Mouse (Mus musculus) ES-E14 (cell line): ENCODE results near the gene Foxn3. TPM values are rescaled to one million over a fixed set of nuclear protein-coding genes. Genes with fewer than 3 reads are reported as not detected.

ENCODE experiments used
- DNase-seq: peaks from one replicate; pipeline ENCODE4 v3.0.0-alpha.2; 2013; ENCODE audit warnings: low read depth, low spot score
- H3K27ac ChIP-seq: 2 replicates; pipeline ENCODE4 v1.5.1; 2012; ENCODE audit warnings: low read depth, mild to moderate bottlenecking, low read length, moderate library complexity, mixed read lengths; ENCODE audit not compliant: poor library complexity, insufficient read depth, severe bottlenecking
- H3K36me3 ChIP-seq: 2 replicates; pipeline ENCODE4 v1.6.1; 2012; ENCODE audit warnings: mild to moderate bottlenecking, low read length, moderate library complexity, mixed read lengths; ENCODE audit not compliant: control insufficient read depth, poor library complexity, insufficient read depth, severe bottlenecking
- H3K4me1 ChIP-seq, 2 experiments: fragments of 150-350 bp in 1 of 2; sonication (generic) in 1 of 2; 2 replicates each; pipeline ENCODE4 v1.6.1; 2012; ENCODE audit warnings: low read length in 2 of 2, mild to moderate bottlenecking in 1 of 2, mixed read lengths in 1 of 2; ENCODE audit not compliant: control insufficient read depth in 2 of 2, insufficient read depth in 2 of 2, poor library complexity in 1 of 2
- H3K4me3 ChIP-seq, 2 experiments: fragments of 150-350 bp in 1 of 2; sonication (generic) in 1 of 2; 2 replicates each; pipeline ENCODE4 v1.5.1; 2012; ENCODE audit warnings: low read length in 2 of 2, low read depth in 1 of 2, mild to moderate bottlenecking in 1 of 2, mixed read lengths in 1 of 2; ENCODE audit not compliant: insufficient read depth in 1 of 2, poor library complexity in 1 of 2, severe bottlenecking in 1 of 2
- H3K9ac ChIP-seq: 2 replicates; pipeline ENCODE4 v1.6.1; 2012; ENCODE audit warnings: low read depth, mild to moderate bottlenecking, low read length, mixed read lengths; ENCODE audit not compliant: poor library complexity, insufficient read depth, severe bottlenecking
- H3K9me3 ChIP-seq: fragments of 150-350 bp; sonication (generic); 2 replicates; pipeline ENCODE4 v1.6.1; 2012; ENCODE audit warnings: low read depth, mild to moderate bottlenecking, low read length; ENCODE audit not compliant: control insufficient read depth, insufficient read depth
- CHD2 ChIP-seq: IDR thresholded peaks from 2 replicates; pipeline ENCODE4 v1.6.1; 2014; ENCODE audit warnings: mild to moderate bottlenecking, low read depth, low read length, inconsistent platforms
- HCFC1 ChIP-seq: IDR thresholded peaks from 2 replicates; pipeline ENCODE4 v1.6.1; 2012; ENCODE audit warnings: low read length, inconsistent platforms, borderline replicate concordance; ENCODE audit not compliant: insufficient read depth
- MAFK ChIP-seq: IDR thresholded peaks from 2 replicates; pipeline ENCODE4 v1.6.1; 2014; ENCODE audit warnings: mild to moderate bottlenecking, low read depth, low read length, inconsistent platforms; ENCODE audit not compliant: insufficient read depth
- ZC3H11A ChIP-seq: IDR thresholded peaks from 2 replicates; pipeline ENCODE4 v1.6.1; 2012; ENCODE audit warnings: low read depth, mild to moderate bottlenecking, inconsistent platforms, low read length, borderline replicate concordance
- ZNF384 ChIP-seq: IDR thresholded peaks from 2 replicates; pipeline ENCODE4 v1.6.1; 2012; ENCODE audit warnings: low read depth, low read length, inconsistent platforms
- in situ Hi-C, 2 experiments: fragments of 600-800 bp; cut with MboI; formaldehyde crosslinking; loops; one replicate each; pipeline ENCODE4 v1.15.1; 2025; ENCODE audit warnings: low sequenced_read_pairs in 2 of 2, inconsistent platforms in 1 of 2; ENCODE audit not compliant: unreplicated experiment in 2 of 2
- total RNA-seq: library from RNA; depleted of rRNA; stranded (reverse); fragments of 300-350 nt; gene quantifications from 2 replicates; pipeline ENCODE4 v1.2.3, GENCODE M21; 2012

The Foxn3 gene
- total RNA-seq, 1 experiment, result 34.6 TPM

DNA sequence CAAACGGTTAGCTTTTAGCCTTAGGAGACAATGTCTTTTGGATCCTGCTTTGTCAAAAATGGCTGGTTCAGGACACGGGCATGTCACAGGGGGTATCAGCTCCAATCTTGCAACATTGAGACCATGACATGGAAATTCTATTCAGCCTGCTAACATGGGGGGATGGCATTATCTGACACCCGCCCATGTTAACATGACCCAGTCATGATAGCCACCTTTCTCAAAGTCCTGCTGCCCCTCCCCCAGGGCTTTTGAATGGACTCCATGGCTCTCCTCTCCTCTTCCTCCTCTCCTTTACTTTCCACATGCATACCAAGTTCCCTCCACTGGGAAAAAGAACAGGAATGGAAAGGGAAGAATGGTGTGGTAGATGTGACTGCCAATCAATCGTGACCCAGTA lies 43.5 kb downstream of the Foxn3 start:
- Histone ChIP-seq H3K36me3 (no peaks in the 10 kb centered on the region), H3K9ac (no peak overlapping the region), H3K4me1 (no peaks in the 10 kb centered on the region), H3K9me3 (no peaks in the 10 kb centered on the region), H3K27ac (no peak overlapping the region), H3K4me3 (no peak overlapping the region)
- in situ Hi-C loops, result no loop called here
- TF ChIP-seq ZC3H11A (no peak), ZNF384 (no peak), MAFK (no peak), HCFC1 (no peak), CHD2 (no peak)
- DNase-seq, result no peak

DNA sequence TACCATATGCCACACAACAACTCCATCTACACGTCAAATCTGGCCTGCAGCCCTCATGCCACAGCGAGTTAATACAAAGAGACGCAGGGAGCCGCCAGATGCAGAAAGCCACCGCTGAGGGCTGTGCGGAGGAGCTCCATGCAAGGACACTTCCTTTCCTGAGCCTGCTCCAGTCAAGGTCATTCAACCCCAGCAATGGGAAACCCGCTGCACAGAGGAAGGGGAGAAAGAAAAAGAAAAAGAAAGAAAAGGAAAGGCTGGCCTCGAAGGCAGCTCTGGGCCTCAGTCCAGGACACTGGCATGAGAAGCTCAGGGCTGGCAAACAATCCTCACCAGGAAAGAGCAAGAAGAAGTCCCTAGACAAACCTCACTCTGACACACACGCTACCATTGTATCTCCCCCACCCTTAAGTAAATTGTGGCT lies 44.2 kb downstream of the Foxn3 start:
- no peaks in the 10 kb centered on the region for H3K9me3 ChIP-seq
- no peaks in the 10 kb centered on the region for H3K36me3 ChIP-seq
- DNase-seq, result no peak
- H3K4me3 ChIP-seq, result no peak overlapping the region
- TF ChIP-seq ZC3H11A (no peak), MAFK (no peak), CHD2 (no peak), ZNF384 (no peak)
- H3K4me1 ChIP-seq, result no peaks in the 10 kb centered on the region
- no peak overlapping the region for H3K27ac ChIP-seq
- in situ Hi-C loops, result no loop called here
- H3K9ac ChIP-seq, result no peak overlapping the region

DNA sequence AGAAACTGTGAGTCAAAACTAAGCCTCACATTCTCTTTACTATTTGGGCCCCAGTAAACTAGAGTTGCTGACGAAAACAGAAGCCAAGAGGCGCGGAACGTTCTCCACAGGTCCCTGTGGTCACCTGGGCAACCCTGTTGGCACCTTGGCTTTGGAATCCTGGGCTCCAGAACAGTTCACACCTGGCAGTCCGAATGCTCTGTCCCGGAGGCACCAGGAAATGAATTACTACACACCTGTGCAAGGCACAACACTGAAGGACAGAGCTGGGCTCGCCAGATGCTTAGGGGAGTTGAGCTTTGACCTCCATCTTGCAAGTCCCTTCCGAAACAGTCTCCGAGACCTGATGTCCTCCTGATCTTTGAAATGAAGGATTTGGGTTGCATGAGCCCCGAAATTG lies 44.7 kb downstream of the Foxn3 start:
- in situ Hi-C loops, result no loop called here
- H3K4me1 ChIP-seq, result no peaks in the 10 kb centered on the region
- H3K4me3 ChIP-seq, result no peak overlapping the region
- H3K9ac ChIP-seq, result no peak overlapping the region
- no peaks in the 10 kb centered on the region for H3K36me3 ChIP-seq
- TF ChIP-seq ZC3H11A (no peak), CHD2 (no peak), HCFC1 (no peak), MAFK (no peak), ZNF384 (no peak)
- no peak for DNase-seq
- no peak overlapping the region for H3K27ac ChIP-seq
- no peaks in the 10 kb centered on the region for H3K9me3 ChIP-seq

DNA sequence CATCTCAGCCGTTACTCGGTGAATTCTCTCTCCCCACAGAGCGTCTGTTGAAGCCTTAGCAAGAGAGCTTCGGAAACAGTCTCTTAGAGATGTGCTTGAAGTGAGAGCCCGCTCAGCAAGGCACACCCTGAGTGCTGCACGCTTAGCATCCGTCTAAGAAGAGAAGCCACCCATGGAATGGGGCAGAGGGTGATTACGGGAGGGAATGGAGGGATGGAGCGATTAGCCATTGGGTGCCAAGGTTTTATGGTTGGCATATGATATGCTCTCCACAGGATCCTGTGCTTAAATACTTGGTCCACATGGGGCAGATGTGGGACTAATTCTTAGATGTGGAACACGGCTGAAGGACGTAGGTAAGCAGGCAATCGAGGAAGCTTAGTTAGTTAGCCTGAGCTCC lies 45.3 kb downstream of the Foxn3 start:
- Histone ChIP-seq H3K27ac (no peak overlapping the region), H3K9ac (no peak overlapping the region), H3K4me3 (no peak overlapping the region), H3K36me3 (no peaks in the 10 kb centered on the region), H3K9me3 (no peaks in the 10 kb centered on the region), H3K4me1 (no peaks in the 10 kb centered on the region)
- DNase-seq, result no peak
- no peak for TF ChIP-seq CHD2
- no peak for TF ChIP-seq ZC3H11A
- no peak for TF ChIP-seq ZNF384
- no peak for TF ChIP-seq MAFK
- TF ChIP-seq HCFC1, result no peak
- in situ Hi-C loops, result no loop called here

DNA sequence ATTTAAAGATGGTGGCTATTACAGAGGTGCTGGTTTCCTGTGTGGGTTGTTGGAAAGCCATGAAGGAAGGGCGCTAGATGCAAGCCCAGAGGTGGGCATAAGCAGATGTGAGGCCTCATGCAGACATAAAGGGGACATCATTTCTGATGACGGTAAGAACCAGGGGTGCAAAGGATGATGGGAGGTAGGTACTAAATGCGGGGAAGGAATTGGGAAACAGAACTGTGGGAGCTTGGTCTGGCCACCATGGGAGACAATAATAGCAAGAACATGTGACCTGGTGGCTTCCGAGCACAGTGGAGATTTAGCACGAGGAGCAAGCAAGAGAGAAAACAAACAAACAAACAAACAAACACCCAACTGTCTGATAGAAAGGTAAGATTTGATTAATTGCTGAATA lies 46.1 kb downstream of the Foxn3 start:
- no peak for TF ChIP-seq CHD2
- Histone ChIP-seq H3K36me3 (no peaks in the 10 kb centered on the region), H3K4me3 (no peak overlapping the region), H3K9ac (no peak overlapping the region), H3K9me3 (no peaks in the 10 kb centered on the region), H3K27ac (no peak overlapping the region), H3K4me1 (no peaks in the 10 kb centered on the region)
- no peak for DNase-seq
- in situ Hi-C loops, result no loop called here
